Mouse (Mus musculus): ENCODE data around the gene Adgrf1.
A peak's percentile ranks its signal among the peaks of the same experiment; 100 is the strongest.

Gene Adgrf1

DNA sequence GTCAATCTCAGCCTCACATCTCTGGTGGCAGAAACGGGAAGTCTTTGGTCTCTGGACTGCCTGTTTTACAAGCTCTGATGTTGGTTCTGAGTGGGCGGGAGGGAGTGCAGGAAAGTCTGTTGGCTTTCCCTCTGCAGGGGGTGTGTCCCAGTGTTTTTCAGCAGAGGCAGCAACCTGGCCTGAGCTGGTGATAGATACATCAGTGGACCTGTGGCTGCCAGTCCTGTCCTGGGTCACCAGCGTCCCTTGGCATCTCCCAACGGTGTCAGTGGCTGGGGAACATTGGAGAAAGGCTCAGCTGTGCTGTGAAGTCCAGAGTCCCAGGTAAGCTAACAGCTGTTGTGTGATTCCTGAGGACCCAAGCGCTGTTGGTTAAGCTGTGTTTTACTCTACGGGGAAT is at the start of gene Adgrf1:
Gene Adgrf1 (plus strand): TSS at position 169 of the 400 bp plus-strand sequence.
- no peak for DNase-seq (ENCODE audit: low read depth, low spot score)

DNA sequence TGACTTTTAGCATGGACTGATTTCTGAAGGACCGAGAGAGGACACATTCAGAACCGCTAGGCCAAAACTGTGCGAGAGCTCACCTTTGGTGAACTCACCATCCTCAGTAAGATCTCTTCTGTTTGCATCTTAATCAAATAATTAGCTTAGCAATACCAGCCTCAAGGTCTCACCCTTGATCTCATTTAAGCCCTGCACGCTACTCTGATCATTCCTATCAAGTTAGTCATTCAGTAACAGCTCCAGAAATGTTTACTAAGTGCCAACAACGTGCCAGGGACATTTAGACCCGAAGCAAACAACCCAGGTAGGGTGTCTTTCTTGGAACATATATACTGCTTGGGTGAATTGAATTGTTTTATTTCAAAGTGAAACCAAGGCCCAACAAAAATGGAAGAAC is 44.0 kb upstream of the Adgrf1 start:
- no peak for DNase-seq (ENCODE audit: low read depth, low spot score)

DNA sequence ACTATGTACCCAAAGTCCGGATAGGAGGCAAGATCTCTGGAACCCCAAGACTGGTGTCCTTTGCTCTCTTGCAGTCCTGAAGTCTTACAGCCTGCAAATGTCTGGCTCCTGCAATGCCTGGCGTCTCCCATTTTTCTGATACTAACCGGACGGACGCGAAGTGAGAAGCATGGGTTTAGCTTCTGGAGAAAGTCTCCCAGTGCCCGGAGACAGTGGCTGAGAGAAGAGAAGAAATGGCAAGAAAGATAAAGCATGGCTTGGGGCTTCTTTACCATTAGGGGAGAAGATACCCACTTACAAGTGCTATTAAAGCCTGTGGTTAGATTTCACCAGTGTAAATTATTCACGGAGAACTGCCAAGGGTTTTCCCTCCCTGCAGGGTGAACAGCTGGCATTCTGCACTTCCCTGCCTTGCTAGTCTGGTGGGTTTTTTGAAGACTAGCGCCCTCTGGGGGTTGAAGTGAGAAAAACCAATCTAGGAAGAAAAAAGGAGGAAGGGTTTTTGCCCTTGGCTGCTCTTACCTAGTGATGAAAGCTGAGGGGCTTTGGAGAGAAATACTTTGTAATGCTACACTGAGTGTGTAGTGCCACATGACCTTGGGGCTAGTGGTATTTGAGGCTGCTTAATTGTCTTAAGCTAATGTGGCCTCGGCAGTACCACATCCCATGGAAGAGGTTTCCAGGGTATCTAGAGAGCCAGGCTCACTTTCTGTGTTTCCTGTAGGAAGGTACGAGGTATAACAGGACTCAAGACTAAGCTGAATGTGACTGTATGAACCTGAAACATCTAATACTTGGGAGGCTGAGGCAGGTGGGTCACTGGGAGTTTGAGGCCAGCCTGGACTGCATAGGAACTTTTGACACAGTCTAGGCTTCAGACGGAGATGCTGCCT is 40.3 kb upstream of the Adgrf1 start:
- DNase-seq (ENCODE audit: low read depth, low spot score) = peak; percentile 92

DNA sequence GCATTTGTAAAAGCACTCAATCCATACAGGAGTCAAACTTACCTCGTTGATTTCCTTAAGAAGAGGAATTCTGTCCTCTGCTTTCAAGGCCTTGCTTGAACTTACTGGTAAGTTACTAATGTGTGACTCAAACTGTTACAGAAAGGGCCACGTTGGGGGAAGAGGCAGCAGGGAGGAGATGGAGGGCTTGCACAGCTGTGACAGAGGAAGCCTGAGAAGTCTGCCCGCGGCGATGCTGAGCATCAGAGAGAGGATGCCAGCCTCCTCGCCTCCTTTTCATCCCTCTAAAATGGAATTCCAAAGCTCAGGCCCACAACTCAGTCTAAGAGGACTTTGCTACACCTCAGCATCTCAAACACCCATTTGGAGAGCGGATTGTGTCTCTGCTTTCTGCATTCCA is 39.3 kb upstream of the Adgrf1 start:
- peak; percentile 16 for DNase-seq (ENCODE audit: low read depth, low spot score)

DNA sequence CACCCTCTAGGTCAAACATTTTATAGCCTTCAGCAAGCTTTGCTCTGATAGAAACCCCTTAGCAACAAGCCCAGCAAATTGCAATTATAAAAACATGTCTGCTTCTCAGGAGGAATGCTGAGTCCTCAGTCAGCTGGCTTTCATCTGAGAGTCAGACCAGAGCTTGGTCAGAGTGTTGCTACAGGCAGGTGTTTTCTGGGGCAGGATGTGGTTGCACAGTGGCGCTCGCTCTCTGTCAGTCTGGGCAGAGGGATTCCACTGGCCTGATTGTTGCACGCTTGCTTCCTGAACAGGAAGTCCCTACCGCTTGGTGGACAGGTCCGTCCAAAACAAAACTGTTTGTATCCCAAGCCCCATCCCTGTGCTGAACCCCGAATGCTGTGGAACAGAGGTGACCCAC is 37.4 kb upstream of the Adgrf1 start:
- DNase-seq (ENCODE audit: low read depth, low spot score) = no peak

DNA sequence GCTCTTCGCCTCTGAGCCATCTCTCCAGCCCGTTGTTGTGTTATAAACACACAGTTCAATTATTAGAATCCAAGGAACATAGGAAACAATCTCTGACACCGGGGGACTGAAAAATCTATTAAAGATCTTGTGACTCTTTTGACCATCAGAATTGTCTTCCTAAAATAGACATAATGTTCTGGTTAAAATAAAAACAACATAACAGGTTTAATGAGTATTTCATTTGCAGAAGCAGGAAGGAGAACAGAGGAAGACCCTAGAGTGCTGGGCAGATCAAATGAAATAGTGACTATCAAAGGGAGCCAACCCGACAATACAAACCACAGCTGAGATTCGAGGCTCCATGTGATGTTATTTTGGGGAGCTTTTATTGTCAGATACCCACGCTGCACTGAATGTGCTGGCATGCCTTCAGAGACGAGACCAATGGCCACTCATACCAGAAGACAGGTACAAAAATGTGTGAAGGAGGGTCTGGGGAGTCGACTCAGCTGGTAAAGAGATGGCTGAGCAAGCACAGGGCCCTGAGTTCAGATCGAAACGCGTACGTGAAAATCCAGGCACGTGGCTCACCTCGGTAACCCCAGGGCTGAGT is 33.4 kb upstream of the Adgrf1 start:
- DNase-seq (ENCODE audit: low read depth, low spot score) = no peak

DNA sequence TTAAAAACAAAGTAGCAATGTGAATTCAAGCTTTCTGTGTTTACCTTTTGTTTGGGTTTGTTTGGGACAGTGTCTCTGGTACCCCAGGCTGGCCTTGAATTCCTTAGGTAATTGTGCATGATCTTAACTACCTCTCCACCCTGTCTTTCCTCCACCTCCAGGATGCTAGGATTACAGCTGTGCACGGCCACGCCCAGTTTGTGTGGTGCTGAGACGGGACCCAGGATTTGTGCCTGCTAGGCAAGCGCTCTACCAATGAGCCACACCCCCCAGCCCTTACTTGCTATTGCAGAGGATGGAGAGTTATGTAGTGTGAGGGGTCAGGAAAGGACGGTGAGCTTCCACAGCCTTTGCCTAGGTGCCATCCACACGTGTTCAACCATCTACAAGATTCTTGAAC is 31.1 kb upstream of the Adgrf1 start:
- DNase-seq (ENCODE audit: low read depth, low spot score) = no peak

DNA sequence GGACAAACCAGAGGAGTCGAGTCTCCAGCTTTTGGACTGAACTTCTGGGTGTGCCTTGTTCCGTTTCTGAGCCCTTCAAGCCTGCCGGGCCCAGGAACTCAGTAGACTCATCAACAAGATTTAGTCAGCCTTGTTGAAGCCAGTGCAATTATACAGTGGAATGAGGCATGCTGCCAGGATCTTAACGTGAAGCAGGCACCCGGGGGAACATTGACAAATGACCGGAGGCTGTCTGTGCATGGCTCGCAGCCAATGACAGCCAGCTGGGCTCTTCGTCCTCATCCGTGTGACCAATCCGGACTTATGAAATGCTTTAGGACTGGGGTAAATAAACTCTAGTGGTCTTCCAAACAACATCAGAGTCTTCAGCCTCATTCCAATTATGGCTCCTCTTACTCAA is 29.0 kb upstream of the Adgrf1 start:
- DNase-seq (ENCODE audit: low read depth, low spot score) = peak; percentile 61

DNA sequence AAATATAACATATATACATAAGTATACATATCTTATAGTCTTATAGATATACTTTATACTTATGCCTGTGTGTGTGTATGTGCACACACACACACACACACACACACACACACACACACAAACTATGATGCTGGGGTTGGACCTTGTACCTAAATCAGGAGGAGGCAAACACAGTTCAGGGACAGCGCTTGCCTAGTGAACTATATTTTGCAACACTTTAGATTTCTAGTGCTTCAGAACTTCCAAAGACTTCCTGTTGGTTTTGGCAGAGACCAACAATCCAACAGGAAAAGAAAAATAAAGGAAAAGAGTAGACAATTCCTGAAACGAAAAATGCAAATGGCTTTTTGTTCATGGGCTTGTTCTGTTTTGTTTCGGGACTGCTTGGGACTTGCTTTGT is 27.5 kb upstream of the Adgrf1 start:
- DNase-seq (ENCODE audit: low read depth, low spot score) = no peak

DNA sequence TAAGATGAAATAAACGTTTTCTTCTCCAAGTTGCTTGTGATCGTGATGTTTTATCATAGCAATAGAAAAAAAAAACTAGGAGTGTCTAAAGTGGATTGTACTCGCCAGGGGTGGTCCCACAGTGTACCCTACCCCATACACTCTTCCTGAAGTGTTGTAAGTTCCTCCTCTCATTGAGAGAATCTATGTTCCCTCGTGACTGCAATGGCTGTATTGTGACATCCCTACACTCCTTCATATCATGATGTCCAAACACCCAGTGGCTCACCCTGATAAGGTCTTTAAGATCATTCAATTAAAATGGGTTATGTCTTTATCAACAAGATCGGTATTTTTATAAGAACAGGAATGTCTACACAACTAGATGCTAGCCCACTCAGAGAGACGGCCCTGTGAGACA is 24.8 kb upstream of the Adgrf1 start:
- DNase-seq (ENCODE audit: low read depth, low spot score) = no peak

DNA sequence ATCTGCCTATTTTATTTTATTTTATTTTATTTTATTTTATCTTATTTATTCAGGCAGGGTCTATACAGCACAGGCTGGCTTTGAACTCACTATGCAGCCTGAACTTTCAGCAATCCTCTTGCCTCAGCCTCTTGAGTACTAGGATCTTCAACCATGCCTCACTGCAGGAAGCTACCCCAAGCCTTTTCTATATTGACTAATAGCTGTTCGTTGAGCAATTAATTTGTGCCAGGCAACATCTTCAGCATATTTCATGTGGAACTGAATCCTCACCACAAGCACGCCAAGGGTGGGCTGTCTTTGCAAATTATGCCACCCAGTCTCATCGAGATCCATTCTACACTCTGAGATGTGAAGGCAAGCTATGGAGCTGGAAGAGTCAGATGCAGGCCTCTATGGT is 22.9 kb upstream of the Adgrf1 start:
- DNase-seq (ENCODE audit: low read depth, low spot score) = no peak

DNA sequence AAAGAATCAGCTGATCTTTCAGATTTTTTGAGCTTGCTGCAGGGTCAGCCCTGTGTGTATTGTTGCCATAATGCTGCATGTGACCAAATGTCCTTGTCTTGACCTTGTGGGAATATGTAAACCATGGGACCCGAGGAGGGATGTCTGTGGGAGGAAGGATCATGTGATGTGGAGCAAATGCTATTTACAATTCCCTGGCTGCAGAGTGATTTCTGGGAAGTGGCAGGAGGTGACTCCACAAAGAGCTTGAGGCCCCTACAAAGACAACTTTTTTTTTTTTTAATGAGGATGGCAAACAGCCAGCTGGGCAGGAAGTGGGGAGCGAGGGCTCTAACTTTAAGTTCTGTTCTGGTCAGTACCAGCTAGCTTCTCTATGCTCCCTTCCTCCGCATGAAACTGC is 20.5 kb upstream of the Adgrf1 start:
- no peak for DNase-seq (ENCODE audit: low read depth, low spot score)

DNA sequence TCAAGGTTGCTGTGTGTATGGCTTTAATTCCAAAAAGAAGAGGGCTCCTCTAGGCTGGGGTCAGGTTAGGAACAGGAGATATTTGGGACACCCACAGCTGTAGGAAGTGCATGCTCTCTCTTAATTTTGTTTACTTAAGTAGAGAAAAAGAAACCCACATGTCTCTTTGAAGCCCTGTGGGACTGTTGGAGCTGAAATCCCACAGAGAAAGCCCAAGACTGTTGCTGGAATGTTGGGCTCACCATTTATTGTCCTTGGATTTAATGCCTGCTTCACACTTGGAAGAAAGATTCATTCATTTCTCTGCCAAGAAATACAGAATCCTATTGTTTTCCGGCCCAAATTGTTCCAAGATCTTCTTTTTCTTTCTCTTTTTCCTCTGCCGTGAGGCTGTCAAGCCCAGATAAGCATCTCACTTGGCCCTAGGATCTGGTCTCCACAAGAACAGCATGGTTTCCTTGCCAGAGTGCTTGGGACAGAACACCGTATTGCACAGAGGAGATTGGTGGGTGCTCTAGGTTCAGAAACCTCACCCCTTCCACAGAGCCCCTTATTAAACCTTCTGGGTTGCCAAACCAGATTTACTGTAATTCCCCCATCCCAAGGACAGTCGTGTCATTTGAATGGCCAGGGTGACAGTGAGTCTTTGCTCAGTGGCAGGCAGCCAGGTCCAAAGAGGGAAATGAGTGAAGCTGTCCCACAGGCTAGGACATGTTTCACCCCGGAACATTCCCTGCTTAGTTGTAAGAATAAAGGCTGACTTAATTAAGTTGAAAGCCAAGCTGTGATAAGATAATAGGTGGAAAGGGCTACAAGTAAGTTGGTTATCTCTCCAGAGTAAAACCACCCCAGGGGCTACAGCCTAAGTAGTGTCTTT is 18.6 kb upstream of the Adgrf1 start:
- DNase-seq (ENCODE audit: low read depth, low spot score) = no peak

DNA sequence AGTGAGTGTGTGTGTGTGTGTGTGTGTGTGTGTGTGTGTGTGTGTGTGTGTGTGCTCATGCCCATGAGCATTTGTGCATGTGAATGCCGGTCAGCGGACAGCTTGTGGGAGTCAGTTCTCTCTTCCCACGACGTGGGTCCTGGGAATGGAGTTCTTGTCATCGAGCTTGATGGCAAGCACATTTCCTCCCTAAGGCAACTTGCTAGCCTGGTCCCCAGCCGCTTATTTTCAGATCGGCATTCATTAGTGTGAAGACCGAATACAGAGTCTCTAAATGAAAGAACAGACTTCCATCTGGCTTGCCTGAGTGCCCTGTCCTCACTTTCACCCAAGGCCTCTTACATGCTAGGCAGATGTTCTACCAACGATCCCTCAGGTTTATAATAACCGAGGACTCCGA is 17.3 kb upstream of the Adgrf1 start:
- no peak for DNase-seq (ENCODE audit: low read depth, low spot score)

DNA sequence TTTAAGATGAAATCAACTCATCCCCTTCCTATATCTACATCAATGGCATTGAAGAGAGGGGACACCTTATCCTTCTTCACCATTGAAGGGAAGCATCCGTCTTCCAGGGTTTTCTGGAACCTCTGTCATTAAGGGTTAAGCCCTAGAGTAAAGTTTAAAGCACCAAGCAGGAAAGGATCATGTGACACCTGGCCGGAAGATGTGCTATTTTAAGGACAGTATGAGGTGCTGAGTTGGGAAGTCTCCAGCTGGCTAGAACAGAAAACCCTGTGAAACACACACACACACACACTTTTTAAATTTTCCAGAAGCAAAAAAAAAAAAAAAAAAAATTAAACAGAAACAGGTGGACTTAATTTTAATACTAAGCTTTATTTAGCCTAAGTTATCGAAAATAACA is 15.9 kb upstream of the Adgrf1 start:
- DNase-seq (ENCODE audit: low read depth, low spot score) = no peak

DNA sequence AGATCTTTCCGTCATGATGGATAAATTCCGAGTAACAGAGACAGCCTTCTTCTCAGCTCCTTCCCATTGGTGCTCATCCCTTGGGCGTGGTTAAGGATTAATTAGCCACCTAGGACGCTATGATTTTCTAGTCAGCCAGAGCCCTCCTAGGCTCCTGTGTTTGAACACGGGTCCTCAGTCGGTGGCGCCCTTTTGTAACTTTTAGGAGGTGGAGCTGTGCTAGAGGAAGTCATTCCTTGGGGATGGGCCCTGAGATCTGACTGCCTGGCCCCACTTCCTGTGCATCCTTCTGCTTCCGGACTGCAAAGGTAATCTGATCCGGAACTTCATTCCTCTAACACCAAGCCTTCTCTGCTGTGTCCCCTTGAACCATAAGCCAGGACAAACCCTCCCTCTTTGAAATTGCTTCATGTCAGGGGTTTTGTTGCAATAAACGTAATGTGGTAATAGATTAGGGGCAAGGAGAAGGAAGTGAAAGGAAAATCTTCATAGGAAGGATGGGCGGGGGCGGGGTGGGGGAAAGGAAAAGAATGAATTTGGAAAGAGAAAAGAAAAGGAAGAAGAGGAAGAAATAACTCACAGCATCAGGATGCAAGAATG is 13.5 kb upstream of the Adgrf1 start:
- DNase-seq (ENCODE audit: low read depth, low spot score) = no peak

DNA sequence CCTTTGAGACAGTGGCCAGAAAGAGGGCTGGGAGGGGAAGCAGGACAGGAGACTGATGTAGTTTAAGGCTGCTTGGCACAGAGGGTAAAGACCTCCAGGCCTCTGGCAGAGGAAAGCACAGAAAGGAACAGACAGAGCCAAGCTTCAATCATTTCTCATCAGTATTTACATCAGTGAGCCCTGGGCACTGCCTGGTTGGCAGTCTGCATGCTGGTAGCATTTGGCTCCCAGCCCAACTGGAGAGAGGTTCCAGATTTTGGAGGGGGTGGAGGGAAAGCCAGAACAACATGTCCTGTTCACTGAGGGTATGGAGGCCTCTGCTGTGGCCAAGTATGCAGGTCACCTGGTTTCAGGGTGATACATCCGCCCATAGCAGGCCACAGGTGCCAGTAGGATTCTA is 12.4 kb upstream of the Adgrf1 start:
- peak; percentile 84 for DNase-seq (ENCODE audit: low read depth, low spot score)

DNA sequence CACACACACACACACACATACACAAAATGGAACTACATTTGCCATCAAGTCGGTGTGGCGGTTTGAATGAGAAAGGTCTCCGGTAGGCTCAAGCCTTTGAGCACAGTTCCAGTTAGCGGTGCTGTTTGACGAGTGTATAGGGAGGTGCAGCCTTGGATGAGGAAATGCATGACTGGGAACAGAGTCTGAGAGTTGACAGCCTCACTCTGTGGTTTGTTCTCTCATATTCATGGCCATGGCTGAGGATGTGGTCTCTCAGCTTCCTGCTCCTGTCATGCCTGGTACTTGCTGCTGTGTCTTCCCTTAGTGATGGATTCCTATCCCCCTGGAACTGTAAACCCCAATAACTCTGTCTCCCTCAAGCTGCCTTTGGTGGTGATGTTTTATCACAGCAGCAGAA is 8.2 kb upstream of the Adgrf1 start:
- no peak for DNase-seq (ENCODE audit: low read depth, low spot score)

DNA sequence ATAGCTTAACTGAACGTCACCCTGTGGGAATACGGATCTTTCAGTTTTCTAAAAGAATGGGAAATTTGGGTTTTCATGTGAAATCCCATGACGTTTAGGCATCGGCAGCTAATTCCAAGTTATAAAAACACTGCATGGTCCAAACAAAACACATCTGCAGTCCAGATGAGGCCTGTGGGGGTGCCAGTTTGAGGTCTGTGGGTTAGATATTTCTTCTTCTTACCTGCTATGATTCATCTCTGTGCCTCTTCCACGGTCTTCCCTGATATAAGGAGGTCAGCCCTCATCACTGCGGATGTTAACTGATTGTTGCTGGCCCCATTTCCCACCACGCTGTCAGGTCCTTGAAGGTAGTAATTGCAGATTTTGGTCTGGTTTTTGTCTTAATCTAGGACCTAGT is 5.4 kb upstream of the Adgrf1 start:
- DNase-seq (ENCODE audit: low read depth, low spot score) = no peak

DNA sequence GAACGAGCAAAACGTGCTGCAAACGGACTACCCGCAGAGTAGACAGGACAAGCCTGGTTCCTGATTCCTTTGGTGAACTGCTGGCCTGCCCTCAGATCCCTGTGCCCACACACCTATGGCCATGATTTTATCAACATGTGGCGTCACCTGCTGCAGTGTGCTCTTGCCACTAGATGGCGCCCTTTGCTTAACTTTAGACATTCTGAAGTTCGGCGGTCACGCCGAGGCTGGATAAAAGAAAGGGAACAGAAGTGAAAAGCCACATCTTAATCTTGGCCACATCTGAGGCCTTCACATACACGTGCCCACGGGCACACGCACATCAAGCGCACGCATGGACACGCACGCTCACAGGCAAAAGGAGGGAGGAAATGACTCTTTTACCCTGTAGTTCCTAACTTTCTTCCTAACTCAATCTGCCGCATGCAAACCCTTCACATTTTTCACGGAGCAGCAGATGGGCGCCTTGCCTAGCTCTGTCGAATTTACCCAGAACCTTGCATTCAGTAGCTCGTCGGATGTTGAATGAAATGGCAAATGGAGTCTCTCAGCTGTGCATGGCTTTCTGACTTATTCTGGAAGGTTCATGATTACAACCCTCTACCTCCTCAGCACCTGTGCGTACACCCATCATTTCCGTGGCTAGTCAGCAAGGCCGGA is 4.8 kb upstream of the Adgrf1 start:
- DNase-seq (ENCODE audit: low read depth, low spot score) = peak; percentile 90

DNA sequence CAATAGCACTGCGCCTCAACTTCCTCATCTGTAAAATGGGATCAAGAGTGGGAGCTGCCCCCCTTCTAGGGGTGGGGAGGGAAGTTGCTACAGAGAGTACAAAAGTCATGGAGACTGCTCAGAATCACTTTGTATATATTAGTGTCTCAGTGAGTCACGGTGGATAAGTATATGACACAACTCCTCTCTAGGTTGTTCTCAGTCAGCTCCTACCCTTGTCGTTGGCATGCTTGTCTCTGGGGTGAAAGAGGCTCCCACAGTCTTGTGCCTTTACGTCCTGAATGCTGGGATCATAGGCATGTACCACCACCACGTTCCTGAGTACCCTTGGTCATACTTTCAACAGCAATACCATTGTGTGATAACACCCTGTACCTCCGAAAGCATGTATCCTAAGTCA is 4.2 kb upstream of the Adgrf1 start:
- no peak for DNase-seq (ENCODE audit: low read depth, low spot score)

DNA sequence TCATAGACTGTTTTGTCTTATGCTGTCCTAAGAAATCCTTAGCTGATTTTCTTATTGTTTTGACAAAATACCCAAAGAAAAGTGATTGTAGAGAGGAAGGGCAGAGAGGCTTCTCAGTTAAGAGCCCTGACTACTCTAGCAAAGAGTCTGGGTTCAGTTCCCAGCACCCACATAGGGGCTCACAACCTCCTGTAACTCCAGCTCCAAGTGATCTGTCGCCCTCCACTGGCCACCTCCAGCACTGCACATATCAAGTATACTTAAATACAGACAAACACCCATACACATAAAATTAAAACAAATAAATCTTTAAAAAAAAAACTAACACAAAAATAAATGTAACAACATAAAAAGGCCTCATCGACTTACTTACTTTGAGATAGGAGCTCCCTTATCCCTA is 3.5 kb upstream of the Adgrf1 start:
- no peak for DNase-seq (ENCODE audit: low read depth, low spot score)

All from brain, adult 2 months (tissue).